Mouse (Mus musculus) lung, adult 2 months (tissue): ENCODE results near the gene Zfp385c.

Source experiments
- CTCF ChIP-seq: fragments of 200-500 bp; IDR thresholded peaks from 2 replicates; pipeline ENCODE4 v1.5.1; 2011; ENCODE audit warnings: mild to moderate bottlenecking, low read length, control low read depth; ENCODE audit not compliant: insufficient read depth
- POLR2A ChIP-seq: fragments of 200-500 bp; IDR thresholded peaks from 2 replicates; pipeline ENCODE4 v1.6.1; 2011; ENCODE audit warnings: low read depth, mild to moderate bottlenecking, control low read depth, low read length, borderline replicate concordance; ENCODE audit errors: extremely low read depth

- TF ChIP-seq POLR2A (no peak), CTCF (no peak)
These were observed 43.9 kb downstream of the Zfp385c start for GRCm38 (mm10) chr11:100648405-100648804.
